Mouse (Mus musculus): ENCODE results near the gene Elmo2. TPM values are rescaled to one million over a fixed set of nuclear protein-coding genes. Genes with fewer than 3 reads are reported as not detected.

Elmo2 gene
- polyA plus RNA-seq, 1 experiment from 2014 or later: 89.1 TPM

DNA sequence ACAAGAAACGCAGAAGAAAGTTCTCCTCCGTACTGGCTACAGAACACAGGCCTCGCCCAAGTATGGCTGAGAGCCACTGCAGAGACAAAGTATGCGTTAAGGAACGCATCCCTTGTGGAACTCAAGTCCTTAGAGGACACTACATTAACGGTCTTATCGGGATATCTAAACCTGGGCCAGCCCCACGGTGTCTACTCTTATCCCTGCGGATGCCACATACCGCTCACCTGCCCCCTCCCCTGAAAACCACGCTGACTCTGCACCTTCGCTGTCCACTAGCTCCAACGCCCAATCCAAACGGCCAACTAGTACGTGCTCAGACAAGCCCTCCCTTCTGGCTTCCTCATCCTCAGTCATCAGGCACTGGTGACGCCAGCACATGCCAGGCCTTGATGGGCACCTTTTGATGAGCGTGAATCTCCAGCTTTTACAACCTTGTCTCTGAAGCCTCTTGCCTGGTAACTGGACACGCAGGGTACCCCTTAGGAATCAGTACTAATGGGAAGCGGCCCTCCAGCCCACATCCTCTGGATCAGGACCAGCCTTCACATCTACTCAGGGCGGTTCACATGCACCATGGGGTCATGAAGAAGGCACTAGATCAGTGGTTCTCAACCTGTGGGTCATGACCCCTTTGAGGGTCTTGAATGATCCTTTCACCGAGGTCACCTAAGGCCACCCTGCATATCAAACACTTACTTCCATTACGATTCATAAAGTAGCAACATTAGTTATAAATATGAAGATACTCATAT lies 4.1 kb downstream of the Elmo2 start:
- Histone ChIP-seq H3K27me3 (replicated peaks) (no peaks in the 10 kb centered on the region), H3K4me2 (no peak overlapping the region), H3K27ac (replicated peaks) (no peak overlapping the region; the same call in 1 of the 2 replicates), H3K4me3 (replicated peaks) (no peak overlapping the region), H3K36me3 (no peaks in the 10 kb centered on the region), H3K4me1 (peaks cover 87% of the 10 kb centered on the region), H3K9me3 (replicated peaks) (no peaks in the 10 kb centered on the region), H3K9ac (replicated peaks) (no peak overlapping the region)
- no peak for ATAC-seq (ENCODE audit: low FRiP score)
- WGBS: 91% methylated on average over 22 of the region's 22 CpGs

GRCm38 (mm10) chr2:165321381-165321888 lies 4.8 kb downstream of the Elmo2 start:
- Histone ChIP-seq H3K27me3 (replicated peaks) (no peaks in the 10 kb centered on the region), H3K9me3 (replicated peaks) (no peaks in the 10 kb centered on the region), H3K4me3 (replicated peaks) (no peak overlapping the region), H3K4me1 (peaks cover 90% of the 10 kb centered on the region), H3K36me3 (no peaks in the 10 kb centered on the region), H3K27ac (replicated peaks) (peak overlapping the region; percentile 39), H3K4me2 (peak overlapping the region; percentile 8; the same call in 1 of the 2 replicates), H3K9ac (replicated peaks) (no peak overlapping the region)
- no peak for ATAC-seq (ENCODE audit: low FRiP score)
- 57% methylated on average over 8 of the region's 8 CpGs for WGBS

- H3K27me3 ChIP-seq (replicated peaks): no peaks in the 10 kb centered on the region
- H3K4me1 ChIP-seq: peaks cover 97% of the 10 kb centered on the region
- no peaks in the 10 kb centered on the region for H3K36me3 ChIP-seq
- no peak overlapping the region for H3K9ac ChIP-seq (replicated peaks)
- H3K9me3 ChIP-seq (replicated peaks): no peaks in the 10 kb centered on the region
- no peak for ATAC-seq (ENCODE audit: low FRiP score)
- H3K4me3 ChIP-seq (replicated peaks): no peak overlapping the region
- peak overlapping the region; percentile 39 for H3K27ac ChIP-seq (replicated peaks)
- H3K4me2 ChIP-seq: peak overlapping the region; percentile 8; the same call in 1 of the 2 replicates
- WGBS: 68% methylated on average over 12 of the region's 12 CpGs
Measured at GRCm38 (mm10) chr2:165320531-165321150, 5.6 kb downstream of the Elmo2 start.

DNA sequence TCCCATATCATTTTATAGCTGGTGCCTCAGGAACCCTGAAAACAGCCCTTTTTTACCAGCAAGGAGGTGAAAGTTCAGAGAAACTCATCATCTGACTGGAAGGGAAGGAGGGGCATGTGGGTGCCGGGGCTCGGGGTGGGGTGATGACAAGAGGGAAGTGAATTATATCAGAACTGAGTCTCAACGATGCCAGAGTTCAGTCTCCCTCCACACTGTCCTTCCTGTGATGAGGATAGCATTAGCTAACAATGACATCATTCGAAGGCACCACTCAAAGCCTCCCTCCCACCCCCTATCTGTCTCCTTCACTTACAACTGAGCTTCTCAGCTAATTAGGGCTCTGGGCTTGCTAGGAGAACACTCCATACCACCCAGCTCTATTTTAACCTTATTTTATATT lies 6.8 kb downstream of the Elmo2 start:
- Histone ChIP-seq H3K4me2 (no peak overlapping the region), H3K9ac (replicated peaks) (no peak overlapping the region), H3K27ac (replicated peaks) (no peak overlapping the region), H3K27me3 (replicated peaks) (0 out of 2 replicates have a peak, but pooled peaks cover 4% of the 10 kb centered on the region), H3K4me1 (peaks cover 85% of the 10 kb centered on the region), H3K36me3 (peaks cover 11% of the 10 kb centered on the region), H3K4me3 (replicated peaks) (no peak overlapping the region), H3K9me3 (replicated peaks) (no peaks in the 10 kb centered on the region)
- WGBS: 62% methylated on average over 4 of the region's 4 CpGs
- ATAC-seq (ENCODE audit: low FRiP score): no peak

GRCm38 (mm10) chr2:165318941-165319340 lies 7.3 kb downstream of the Elmo2 start:
- Histone ChIP-seq H3K27me3 (replicated peaks) (0 out of 2 replicates have a peak, but pooled peaks cover 4% of the 10 kb centered on the region), H3K4me1 (peaks cover 80% of the 10 kb centered on the region), H3K27ac (replicated peaks) (no peak overlapping the region), H3K9me3 (replicated peaks) (no peaks in the 10 kb centered on the region), H3K9ac (replicated peaks) (no peak overlapping the region), H3K4me3 (replicated peaks) (no peak overlapping the region), H3K36me3 (peaks cover 17% of the 10 kb centered on the region), H3K4me2 (no peak overlapping the region)
- ATAC-seq (ENCODE audit: low FRiP score): no peak
- 85% methylated on average over 7 of the region's 7 CpGs for WGBS

DNA sequence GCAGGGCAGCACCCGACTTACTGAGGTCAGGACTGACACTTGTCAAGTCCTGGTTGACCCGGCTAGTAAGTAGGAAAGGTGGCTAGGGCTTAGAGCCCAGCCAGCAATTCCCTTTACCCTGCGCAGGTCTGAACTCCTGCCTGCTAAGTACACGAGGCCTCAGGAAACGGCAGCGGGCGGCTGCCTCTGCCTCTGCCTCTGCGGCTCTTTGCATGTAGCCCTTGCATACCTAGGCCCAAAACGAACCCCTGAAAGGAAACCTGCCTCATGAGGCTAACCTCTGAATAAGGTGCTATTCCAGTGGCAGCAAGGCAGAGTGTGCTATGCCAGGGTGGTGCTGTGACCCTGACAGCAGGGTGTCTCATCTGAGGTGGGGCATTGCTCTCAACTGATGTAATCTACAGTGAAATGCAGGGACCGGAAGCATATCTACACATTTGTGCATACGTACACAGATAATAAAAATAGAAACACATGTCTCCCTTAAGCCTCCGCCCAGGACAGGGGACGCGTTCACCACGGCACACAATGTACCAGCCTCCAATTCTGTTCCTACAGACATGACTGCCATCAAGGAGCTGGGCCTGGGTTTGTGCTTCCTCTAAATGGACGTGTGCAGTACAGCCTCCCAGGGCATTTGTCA lies 8.5 kb downstream of the Elmo2 start:
- H3K4me1 ChIP-seq: peaks cover 68% of the 10 kb centered on the region
- no peaks in the 10 kb centered on the region for H3K9me3 ChIP-seq (replicated peaks)
- no peak for ATAC-seq (ENCODE audit: low FRiP score)
- peak overlapping the region; percentile 85 for H3K27ac ChIP-seq (replicated peaks)
- peak overlapping the region; percentile 40 for H3K4me2 ChIP-seq
- H3K27me3 ChIP-seq (replicated peaks): 0 out of 2 replicates have a peak, but pooled peaks cover 4% of the 10 kb centered on the region
- no peak overlapping the region for H3K4me3 ChIP-seq (replicated peaks)
- peaks cover 27% of the 10 kb centered on the region for H3K36me3 ChIP-seq
- WGBS: 44% methylated on average over 16 of the region's 16 CpGs
- H3K9ac ChIP-seq (replicated peaks): peak overlapping the region; percentile 40; the same call in 1 of the 2 replicates

DNA sequence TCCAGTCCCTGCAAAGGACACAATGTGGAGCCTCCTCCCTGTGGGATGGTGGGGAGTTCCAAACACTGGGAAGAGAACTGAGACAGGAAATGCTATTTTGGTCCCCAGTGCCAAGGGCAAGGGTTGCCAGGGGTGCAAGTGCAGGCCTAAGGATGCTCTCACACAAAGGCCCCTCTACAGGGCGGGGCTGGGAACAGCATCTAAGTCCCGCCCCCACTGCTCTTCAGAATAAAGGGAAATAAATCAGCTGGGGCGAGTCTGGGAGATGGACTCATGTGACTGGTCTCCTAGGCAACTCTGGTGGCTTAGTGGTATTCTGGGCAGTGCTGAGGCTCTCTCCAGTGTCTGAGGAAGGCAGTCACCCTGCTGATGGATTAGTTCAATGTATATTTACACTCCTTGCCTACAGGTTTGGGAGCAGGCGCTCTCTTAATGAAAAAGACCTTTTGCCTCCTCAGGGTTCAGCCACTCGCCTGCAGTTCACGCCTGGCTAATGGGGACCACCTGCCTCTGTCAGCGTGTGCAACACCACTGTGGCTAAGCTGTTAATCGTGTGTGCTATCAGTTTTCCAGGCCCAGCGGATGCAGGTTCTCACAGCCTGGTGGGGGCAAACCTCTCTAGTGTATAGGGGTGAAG lies 9.3 kb downstream of the Elmo2 start:
- Histone ChIP-seq H3K36me3 (peaks cover 34% of the 10 kb centered on the region), H3K4me2 (peak overlapping the region; percentile 40), H3K27ac (replicated peaks) (peak overlapping the region; percentile 85), H3K9me3 (replicated peaks) (no peaks in the 10 kb centered on the region), H3K27me3 (replicated peaks) (0 out of 2 replicates have a peak, but pooled peaks cover 6% of the 10 kb centered on the region), H3K4me1 (peaks cover 61% of the 10 kb centered on the region), H3K9ac (replicated peaks) (peak overlapping the region; percentile 40; the same call in 1 of the 2 replicates), H3K4me3 (replicated peaks) (no peak overlapping the region)
- 5% methylated on average over 9 of the region's 9 CpGs for WGBS
- peak; percentile 86 for ATAC-seq (ENCODE audit: low FRiP score)

GRCm38 (mm10) chr2:165316204-165316603 lies 10.1 kb downstream of the Elmo2 start:
- peak overlapping the region; percentile 40; the same call in 1 of the 2 replicates for H3K9ac ChIP-seq (replicated peaks)
- no peak overlapping the region for H3K4me3 ChIP-seq (replicated peaks)
- peak overlapping the region; percentile 40 for H3K4me2 ChIP-seq
- H3K27me3 ChIP-seq (replicated peaks): 0 out of 2 replicates have a peak, but pooled peaks cover 6% of the 10 kb centered on the region
- peak; percentile 7; the same call in 1 of the 2 replicates for ATAC-seq (ENCODE audit: low FRiP score)
- H3K36me3 ChIP-seq: peaks cover 36% of the 10 kb centered on the region
- peak overlapping the region; percentile 85 for H3K27ac ChIP-seq (replicated peaks)
- WGBS: 25% methylated on average over 10 of the region's 10 CpGs
- no peaks in the 10 kb centered on the region for H3K9me3 ChIP-seq (replicated peaks)
- peaks cover 58% of the 10 kb centered on the region for H3K4me1 ChIP-seq

DNA sequence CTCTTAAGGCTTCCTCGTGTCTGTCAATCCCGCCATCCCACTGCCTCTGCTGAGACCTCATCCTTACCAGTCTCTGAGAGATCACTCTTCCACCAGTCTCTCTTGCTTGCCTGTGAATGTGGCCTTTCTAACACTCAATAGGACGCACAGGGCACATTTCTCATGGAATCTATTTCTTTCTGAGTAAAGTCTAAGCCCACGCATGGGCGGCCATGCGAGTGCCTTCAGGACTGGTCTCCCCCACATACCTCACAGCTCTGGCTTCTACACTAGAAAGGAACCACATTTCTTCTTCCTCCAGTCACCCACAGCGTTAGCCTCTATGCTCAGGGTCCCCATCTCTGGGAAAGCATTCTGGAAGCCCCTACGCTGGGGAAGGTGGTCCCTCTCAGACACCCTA lies 12.1 kb downstream of the Elmo2 start:
- 0 out of 2 replicates have a peak, but pooled peaks cover 6% of the 10 kb centered on the region for H3K27me3 ChIP-seq (replicated peaks)
- no peaks in the 10 kb centered on the region for H3K9me3 ChIP-seq (replicated peaks)
- no peak for ATAC-seq (ENCODE audit: low FRiP score)
- H3K27ac ChIP-seq (replicated peaks): no peak overlapping the region
- no peak overlapping the region for H3K4me3 ChIP-seq (replicated peaks)
- H3K36me3 ChIP-seq: peaks cover 42% of the 10 kb centered on the region
- 92% methylated on average over 8 of the region's 8 CpGs for WGBS
- H3K4me1 ChIP-seq: peaks cover 54% of the 10 kb centered on the region
- no peak overlapping the region for H3K9ac ChIP-seq (replicated peaks)
- H3K4me2 ChIP-seq: no peak overlapping the region

GRCm38 (mm10) chr2:165312381-165312780 lies 13.9 kb downstream of the Elmo2 start:
- Histone ChIP-seq H3K9ac (replicated peaks) (no peak overlapping the region), H3K4me2 (no peak overlapping the region), H3K27ac (replicated peaks) (no peak overlapping the region), H3K4me1 (peaks cover 37% of the 10 kb centered on the region), H3K4me3 (replicated peaks) (no peak overlapping the region), H3K36me3 (peaks cover 58% of the 10 kb centered on the region), H3K27me3 (replicated peaks) (0 out of 2 replicates have a peak, but pooled peaks cover 6% of the 10 kb centered on the region), H3K9me3 (replicated peaks) (no peaks in the 10 kb centered on the region)
- 65% methylated on average over 7 of the region's 7 CpGs for WGBS
- ATAC-seq (ENCODE audit: low FRiP score): no peak

DNA sequence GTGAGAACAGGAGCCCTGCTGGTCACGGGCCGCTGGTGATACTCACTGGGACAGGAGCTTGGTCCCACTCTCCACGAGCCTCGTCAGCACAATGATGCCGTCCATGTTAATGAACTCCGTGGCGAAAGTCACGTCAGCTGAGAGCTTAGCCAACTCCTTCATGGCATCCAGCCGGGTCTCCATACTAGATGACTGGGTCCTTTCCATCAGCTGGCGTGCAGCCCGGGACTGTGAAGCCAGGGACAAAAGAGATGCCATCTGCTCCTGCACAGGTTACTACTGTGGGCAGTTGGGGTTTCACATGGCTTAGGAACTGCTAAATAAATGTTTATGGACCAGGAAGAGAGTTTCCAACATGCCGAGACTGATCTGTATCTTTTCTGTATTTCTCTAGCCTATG lies 14.7 kb downstream of the Elmo2 start:
- H3K9me3 ChIP-seq (replicated peaks): no peaks in the 10 kb centered on the region
- ATAC-seq (ENCODE audit: low FRiP score): no peak
- H3K36me3 ChIP-seq: peaks cover 66% of the 10 kb centered on the region
- H3K27me3 ChIP-seq (replicated peaks): 0 out of 2 replicates have a peak, but pooled peaks cover 6% of the 10 kb centered on the region
- no peak overlapping the region for H3K4me2 ChIP-seq
- no peak overlapping the region; the same call in 1 of the 2 replicates for H3K27ac ChIP-seq (replicated peaks)
- H3K9ac ChIP-seq (replicated peaks): no peak overlapping the region
- H3K4me1 ChIP-seq: peaks cover 29% of the 10 kb centered on the region
- H3K4me3 ChIP-seq (replicated peaks): no peak overlapping the region
- WGBS: 54% methylated on average over 12 of the region's 12 CpGs
